Comparison of ENCODE assay signal across 15 mouse cellular contexts in genomic region chr3:52331709-52332108, GRCm38 (mm10).
"Had no signal": no experiment of that assay in that cellular context is flagged by ENCODE, and none has a peak within 500 bp of the region (broad histone marks: within the 10 kb centered on the region; RNA-seq: fewer than 3 reads in every experiment).

No protein-coding gene starts in this region.

- H3K4me1 ChIP-seq: liver, embryonic 15.5 days; midbrain, embryonic 10.5 days; midbrain, embryonic 15.5 days had no signal

- DNase-seq: kidney, postnatal 14 days; lung, adult 2 months; lung, postnatal 36 days; right cerebral cortex, adult 18-20 months; right cerebral cortex, postnatal 25 days; thymus, adult 18-20 months; thymus, postnatal 14 days had no signal

- ATAC-seq: lung, postnatal 0 days; midbrain, embryonic 15.5 days had no signal

- H3K4me2 ChIP-seq: kidney, embryonic 15.5 days; liver, embryonic 11.5 days; liver, embryonic 15.5 days; midbrain, embryonic 15.5 days had no signal

- H3K9ac ChIP-seq: kidney, embryonic 15.5 days; liver, embryonic 15.5 days; midbrain, embryonic 15.5 days had no signal

- H3K27ac ChIP-seq: kidney, embryonic 15.5 days; left cerebral cortex, adult 2 months; limb, embryonic 10.5 days; liver, embryonic 15.5 days; midbrain, embryonic 10.5 days; midbrain, embryonic 15.5 days had no signal

- H3K4me3 ChIP-seq: kidney, embryonic 15.5 days; left cerebral cortex, adult 2 months; limb, embryonic 10.5 days; liver, embryonic 15.5 days; midbrain, embryonic 10.5 days; midbrain, embryonic 15.5 days had no signal

- H3K9me3 ChIP-seq: kidney, embryonic 15.5 days; limb, embryonic 10.5 days; liver, embryonic 15.5 days; midbrain, embryonic 10.5 days; midbrain, embryonic 15.5 days had no signal

- H3K27me3 ChIP-seq: kidney, embryonic 15.5 days; liver, embryonic 15.5 days; midbrain, embryonic 15.5 days had no signal

- H3K36me3 ChIP-seq: kidney, embryonic 15.5 days; limb, embryonic 10.5 days; liver, embryonic 15.5 days; midbrain, embryonic 10.5 days; midbrain, embryonic 15.5 days had no signal
